Mouse (Mus musculus) lung, embryonic 14.5 days (tissue): ENCODE results near the gene Nrgn. TPM values are rescaled to one million over a fixed set of nuclear protein-coding genes. Genes with fewer than 3 reads are reported as not detected.

Source experiments
- ATAC-seq: fragments of 200-750 bp; cut with Nextera tagmentation; 2 replicates; pipeline ENCODE4 v1.8.0; 2017; ENCODE audit warnings: mild to moderate bottlenecking, moderate TSS enrichment, moderate library complexity; ENCODE audit not compliant: insufficient read depth
- DNase-seq: peaks from one replicate; pipeline ENCODE4 v3.0.0-alpha.2; 2015
- H3K27ac ChIP-seq: fragments of 300-500 bp; sonication (generic); 2 replicates; pipeline ENCODE4 v1.5.1; 2014; ENCODE audit warnings: low read depth, mild to moderate bottlenecking, moderate library complexity
- H3K27me3 ChIP-seq: fragments of 300-500 bp; sonication (generic); 2 replicates; pipeline ENCODE4 v1.6.1; 2014; ENCODE audit warnings: low read length, control low read depth; ENCODE audit not compliant: insufficient read depth
- H3K36me3 ChIP-seq: fragments of 300-500 bp; sonication (generic); 2 replicates; pipeline ENCODE4 v1.6.1; 2014; ENCODE audit warnings: control low read depth; ENCODE audit not compliant: insufficient read depth
- H3K4me1 ChIP-seq: fragments of 300-500 bp; sonication (generic); 2 replicates; pipeline ENCODE4 v1.6.1; 2014; ENCODE audit warnings: antibody characterized with exemption, control low read depth; ENCODE audit not compliant: insufficient read depth
- H3K4me2 ChIP-seq: fragments of 300-500 bp; sonication (generic); 2 replicates; pipeline ENCODE4 v1.6.1; 2014; ENCODE audit warnings: mild to moderate bottlenecking
- H3K4me3 ChIP-seq: fragments of 300-500 bp; sonication (generic); 2 replicates; pipeline ENCODE4 v1.5.1; 2014; ENCODE audit warnings: low read depth, low read length
- H3K9ac ChIP-seq: fragments of 300-500 bp; sonication (generic); 2 replicates; pipeline ENCODE4 v1.6.1; 2014
- H3K9me3 ChIP-seq: fragments of 300-500 bp; sonication (generic); 2 replicates; pipeline ENCODE4 v1.6.1; 2016; ENCODE audit warnings: low read depth, low read length, control low read depth
- CTCF ChIP-seq: IDR thresholded peaks from 2 replicates; pipeline ENCODE4 v1.5.1; 2016; ENCODE audit warnings: antibody characterized with exemption, low read depth
- WGBS: fragments of 180-500 bp; shearing (Covaris S2); extraction: QIAGEN DNeasy Blood & Tissue Kit; methylation state at CpG from one replicate; pipeline ENCODE4 v1.1.7; 2014; 5-methylcytosine and 5-hydroxymethylcytosine counted together
- polyA plus RNA-seq: library from polyadenylated mRNA; unstranded; fragments of >200 nt; fragmentation: Nextera tagmentation; extraction: Ambion mirVana; gene quantifications from 2 replicates; pipeline ENCODE4 v1.2.1, GENCODE M21; 2014

Nrgn gene
- polyA plus RNA-seq, 1 experiment from 2014 or later: 7.2 TPM

- Histone ChIP-seq H3K4me2 (no peak overlapping the region), H3K36me3 (peaks cover 10% of the 10 kb centered on the region; the same call in 1 of the 2 replicates), H3K9me3 (no peaks in the 10 kb centered on the region), H3K9ac (no peak overlapping the region), H3K27me3 (no peaks in the 10 kb centered on the region), H3K27ac (0 out of 2 replicates have a peak overlapping the region, but pooled peaks have one; percentile 65), H3K4me3 (no peak overlapping the region), H3K4me1 (peaks cover 4% of the 10 kb centered on the region; the same call in 1 of the 2 replicates)
- DNase-seq (peak; percentile 96), ATAC-seq (peak; percentile 96)
- 20% methylated on average over 3 of the region's 3 CpGs for WGBS
- no peak for TF ChIP-seq CTCF
Observed at GRCm38 (mm10) chr9:37495761-37496160, 56.9 kb downstream of the Nrgn start.

Other genes starting within 250 kb of the Nrgn start
- gene Ccdc15, start 204.5 kb downstream of the Nrgn start, polyA plus RNA-seq: 7.9 and 8.8 TPM in 2 replicates
- gene Hepacam, start 185.6 kb downstream of the Nrgn start, polyA plus RNA-seq: 0.07 TPM in 1 of 2 replicates, not detected in the other
- gene Robo4, start 151.0 kb downstream of the Nrgn start, polyA plus RNA-seq: 22.8 and 25.8 TPM in 2 replicates
- gene Robo3, start 119.7 kb downstream of the Nrgn start, polyA plus RNA-seq: 0.24 and 0.41 TPM in 2 replicates
- gene Msantd2, start 63.6 kb downstream of the Nrgn start, polyA plus RNA-seq: 32.4 and 35.7 TPM in 2 replicates
- 149 and 152 TPM in 2 replicates for gene Esam, start 24.8 kb downstream of the Nrgn start, polyA plus RNA-seq
- gene Vsig2, start 13.6 kb downstream of the Nrgn start, polyA plus RNA-seq: 17.0 and 18.8 TPM in 2 replicates
- 11.4 and 12.2 TPM in 2 replicates for gene Siae, start 2.8 kb upstream of the Nrgn start, polyA plus RNA-seq
- 7.1 and 7.5 TPM in 2 replicates for gene Spa17, start 60.8 kb upstream of the Nrgn start, polyA plus RNA-seq
- gene Tbrg1, start 104.4 kb upstream of the Nrgn start, polyA plus RNA-seq: 128 and 139 TPM in 2 replicates
- gene Panx3, start 116.3 kb upstream of the Nrgn start, polyA plus RNA-seq: not detected in 2 replicates
- not detected in 2 replicates for gene Olfr160, start 163.3 kb upstream of the Nrgn start, polyA plus RNA-seq
- not detected in 2 replicates for gene Olfr874, start 192.2 kb upstream of the Nrgn start, polyA plus RNA-seq
- gene Olfr875, start 219.0 kb upstream of the Nrgn start, polyA plus RNA-seq: not detected in 2 replicates